Mouse (Mus musculus): Measurements from ENCODE around the gene Cdc6.

DNA sequence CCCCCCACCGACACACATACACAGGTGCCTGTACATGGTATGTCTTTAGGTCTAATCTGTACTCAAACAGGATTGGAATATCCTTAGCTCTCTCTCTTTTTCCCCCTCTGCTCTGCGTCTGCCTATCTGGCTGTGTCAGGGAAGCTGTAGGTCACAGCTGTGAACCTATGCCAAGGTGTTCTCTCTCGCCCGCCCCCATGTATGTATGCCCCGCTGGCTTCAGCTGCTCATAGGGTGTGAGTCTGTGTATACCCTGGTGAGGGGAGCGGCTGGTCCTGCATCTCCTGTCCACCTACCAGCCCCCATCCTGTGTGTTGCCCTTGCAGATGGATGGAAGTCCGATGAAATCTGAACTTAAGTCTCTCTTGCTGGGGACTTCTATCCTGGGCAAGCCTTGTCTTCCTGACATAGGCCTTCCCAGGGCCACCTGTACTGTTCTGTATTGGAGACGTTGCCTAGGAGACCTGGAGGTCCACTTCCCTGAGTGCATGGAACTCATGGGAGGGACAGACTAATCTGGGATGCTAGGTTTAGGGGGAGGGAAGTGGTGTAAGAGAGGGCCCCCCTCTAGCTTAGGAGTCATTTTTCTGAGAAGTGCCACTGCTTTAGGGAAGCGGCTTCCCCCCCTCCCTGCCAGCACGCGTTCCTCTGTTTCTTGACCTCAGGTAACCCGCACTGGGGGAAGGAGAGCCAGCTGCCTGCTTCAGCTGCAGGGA lies 41.8 kb downstream of the Cdc6 start:
- TF ChIP-seq CTCF (IDR thresholded peaks at IDR 0.05; ENCODE audit: extremely low read depth, insufficient read length, insufficient replicate concordance, low read depth, low read length) (no peak), POLR2A (IDR thresholded peaks at IDR 0.05; ENCODE audit: low read depth, low read length) (no peak)

Measured in small intestine, adult 2 months (tissue).